ENCODE assay signal across 8 mouse cellular contexts in genomic region chr5:65213321-65213720, GRCm38 (mm10). TPM values are rescaled to one million over a fixed set of nuclear protein-coding genes. Genes with fewer than 3 reads are reported as not detected.
A peak's percentile ranks its signal among the peaks of the same experiment; 100 is the strongest.
DNase-seq lines count a peak whose midpoint lies in the region; ATAC-seq and TF ChIP-seq lines count a peak whose summit lies in the region.

No protein-coding gene starts in this region.

- no peak overlapping the region for H3K4me3 ChIP-seq in left cerebral cortex, adult 2 months

- TF ChIP-seq CTCF in left cerebral cortex, adult 2 months (IDR thresholded peaks at IDR 0.05), result peak; percentile 96

- no peak overlapping the region for H3K27ac ChIP-seq in left cerebral cortex, adult 2 months

- peak; percentile 86 for ATAC-seq in megakaryocyte progenitor cell, adult 5-6 weeks (replicated peaks; ENCODE audit: poor library complexity)

- no peak for DNase-seq in left cerebral cortex, adult 2 months (ENCODE audit: extremely low spot score in 1 of 2, low spot score in 2 of 2)
- no peak for DNase-seq in left cerebral cortex, postnatal 36 days (ENCODE audit: low spot score in 2 of 2)
- DNase-seq in MEL-GATA-1-ER (ENCODE audit: extremely low read depth, low read depth), result peak; percentile 26
- DNase-seq in cerebellum, adult 9-11 months, result peak; percentile 25
- DNase-seq in heart, postnatal 14 days, result peak; percentile 40 to 60
- DNase-seq in testis, postnatal 10 days (ENCODE audit: low spot score), result peak; percentile 66
- no peak for DNase-seq in right cerebral cortex, adult 18-20 months

- intact Hi-C loops in left cerebral cortex, adult 2 months (cut with DNase I), result loop anchor here (1.0 to 10.0 kb wide), 2 partner anchors 210 to 329 kb away; no protein-coding TSS in a partner anchor
- intact Hi-C loops in left cerebral cortex, postnatal 36 days (cut with DNase I), result loop anchor here (2.0 kb wide), 1 partner anchor 211 kb away; no protein-coding TSS in a partner anchor
- intact Hi-C loops in heart, postnatal 14 days (cut with DNase I), result loop anchor here (1.0 to 10.0 kb wide), 4 partner anchors 55 to 329 kb away; no protein-coding TSS in a partner anchor

RNA-seq across cellular contexts. Expression of gene Wdr19, which starts 13.8 kb away (rescaled TPM):
- 10 to 100 TPM; 20.1 to 21.5 TPM for total RNA-seq in left cerebral cortex, adult 2 months (2021)
- total RNA-seq in left cerebral cortex, postnatal 36 days (2021), result 10 to 100 TPM; 20.6 to 22.2 TPM
- 1 to 10 TPM; 2.7 to 4.5 TPM for total RNA-seq in heart, postnatal 14 days (2021)
- total RNA-seq in megakaryocyte progenitor cell, adult 5-6 weeks (2015), result 1.4 and 1.8 TPM in 2 replicates
- 1.7 and 5.0 TPM in 2 replicates for total RNA-seq in megakaryocyte progenitor cell, adult 5-6 weeks (2017)

Comparison
In these comparisons a context has a peak if more than half of its experiments do, and no peak if none do; other contexts are left out.
1. DNase-seq: peak in MEL-GATA-1-ER (single experiment), cerebellum, adult 9-11 months (single experiment), heart, postnatal 14 days (2 of 2) and testis, postnatal 10 days (single experiment); none in left cerebral cortex, adult 2 months (0 of 2), left cerebral cortex, postnatal 36 days (0 of 2) and right cerebral cortex, adult 18-20 months (single experiment).